Mouse (Mus musculus) neural tube, embryonic 14.5 days (tissue): Measurements from ENCODE around the gene Rchy1. TPM values are rescaled to one million over a fixed set of nuclear protein-coding genes. Genes with fewer than 3 reads are reported as not detected.
"Not testable (repeated sequence)": the region's sequence is repeated elsewhere in the genome, so short reads cannot be mapped to it uniquely, and the experiment has no call there.

Source experiments
- ATAC-seq: fragments of 200-750 bp; cut with Nextera tagmentation; 2 replicates; pipeline ENCODE4 v1.8.0; 2017; ENCODE audit warnings: low read depth, mild to moderate bottlenecking, moderate TSS enrichment, moderate library complexity
- H3K27ac ChIP-seq: fragments of 300-500 bp; sonication (generic); 2 replicates; pipeline ENCODE4 v1.5.1; 2014; ENCODE audit warnings: low read depth, mild to moderate bottlenecking, control low read depth, low read length, moderate library complexity, mixed read lengths
- H3K27me3 ChIP-seq: fragments of 300-500 bp; sonication (generic); 2 replicates; pipeline ENCODE4 v1.6.1; 2014; ENCODE audit warnings: low read length; ENCODE audit not compliant: control insufficient read depth, insufficient read depth
- H3K36me3 ChIP-seq: fragments of 300-500 bp; sonication (generic); 2 replicates; pipeline ENCODE4 v1.6.1; 2014; ENCODE audit warnings: low read length, mixed read lengths; ENCODE audit not compliant: control insufficient read depth, insufficient read depth
- H3K4me1 ChIP-seq: fragments of 300-500 bp; sonication (generic); 2 replicates; pipeline ENCODE4 v1.6.1; 2014; ENCODE audit warnings: low read length; ENCODE audit not compliant: control insufficient read depth, insufficient read depth
- H3K4me2 ChIP-seq: fragments of 300-500 bp; sonication (generic); 2 replicates; pipeline ENCODE4 v1.6.1; 2014; ENCODE audit warnings: mild to moderate bottlenecking, low read depth, low read length, control low read depth
- H3K4me3 ChIP-seq: fragments of 300-500 bp; sonication (generic); 2 replicates; pipeline ENCODE4 v1.5.1; 2014; ENCODE audit warnings: low read depth, low read length, control low read depth, mixed read lengths
- H3K9ac ChIP-seq: fragments of 300-500 bp; sonication (generic); replicated peaks from 2 replicates; pipeline ENCODE4 v1.6.1; 2014; ENCODE audit warnings: low read depth, mild to moderate bottlenecking, control low read depth, low read length, mixed read lengths
- H3K9me3 ChIP-seq: fragments of 300-500 bp; sonication (generic); 2 replicates; pipeline ENCODE4 v1.6.1; 2016; ENCODE audit warnings: low read length; ENCODE audit not compliant: control insufficient read depth
- WGBS: fragments of 180-500 bp; shearing (Covaris S2); extraction: QIAGEN DNeasy Blood & Tissue Kit; methylation state at CpG from one replicate; pipeline ENCODE4 v1.1.7; 2014; 5-methylcytosine and 5-hydroxymethylcytosine counted together
- polyA plus RNA-seq: library from polyadenylated mRNA; unstranded; fragments of >200 nt; fragmentation: Nextera tagmentation; extraction: Ambion mirVana; gene quantifications from 2 replicates; pipeline ENCODE4 v1.2.1, GENCODE M21; 2014

The Rchy1 gene
- polyA plus RNA-seq, 1 experiment from 2014 or later: 78.0 TPM

DNA sequence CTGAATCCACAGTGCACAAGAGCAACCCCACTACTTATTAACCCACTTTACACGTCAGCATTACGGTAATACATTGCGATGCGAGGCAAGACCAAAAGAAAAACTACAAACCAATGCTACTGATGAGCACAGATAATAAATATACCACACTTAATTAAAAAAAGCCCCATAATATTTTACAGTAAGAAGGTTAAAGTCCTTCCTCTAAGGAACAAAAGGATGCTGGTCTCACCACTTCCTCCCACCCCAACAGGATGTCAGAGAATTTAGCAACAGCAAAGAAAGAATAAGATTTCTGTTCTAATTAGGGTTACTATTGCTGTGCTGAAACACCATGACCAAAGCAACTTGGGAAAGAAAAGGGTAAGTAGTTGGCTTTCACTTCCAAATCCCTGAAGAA lies 15.9 kb downstream of the Rchy1 start:
- WGBS: 100% methylated on average over 4 of the region's 4 CpGs
- peaks cover 23% of the 10 kb centered on the region for H3K36me3 ChIP-seq
- no peak overlapping the region for H3K27ac ChIP-seq
- no peak overlapping the region for H3K4me2 ChIP-seq
- H3K9me3 ChIP-seq: no peaks in the 10 kb centered on the region
- no peaks in the 10 kb centered on the region for H3K4me1 ChIP-seq
- ATAC-seq: no peak
- H3K27me3 ChIP-seq: no peaks in the 10 kb centered on the region
- no peak overlapping the region for H3K4me3 ChIP-seq
- H3K9ac ChIP-seq: no peak overlapping the region

DNA sequence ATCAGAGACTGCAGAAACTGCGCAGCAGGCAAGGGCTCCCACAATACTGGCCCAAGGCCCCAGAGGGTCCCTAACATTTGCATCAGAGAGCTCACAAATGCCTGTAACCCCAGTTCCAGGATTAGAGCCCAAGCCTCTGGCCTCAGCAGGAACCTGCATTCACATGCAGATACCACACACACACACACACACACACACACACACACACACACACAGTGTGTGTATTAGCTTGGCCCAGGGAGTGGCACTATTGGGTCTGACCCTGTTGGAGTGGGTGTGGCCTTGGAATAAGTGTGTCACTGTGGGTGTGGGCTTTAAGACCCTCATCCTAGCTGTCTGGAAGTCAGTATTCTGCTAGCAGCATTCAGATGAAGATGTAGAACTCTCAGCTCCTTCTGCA lies 17.3 kb downstream of the Rchy1 start:
- H3K9ac ChIP-seq, H3K4me2 ChIP-seq, ATAC-seq, H3K9me3 ChIP-seq, H3K4me3 ChIP-seq, H3K27ac ChIP-seq, H3K27me3 ChIP-seq, H3K4me1 ChIP-seq: not testable (repeated sequence)
- 47% methylated on average over 1 of the region's 1 CpGs for WGBS
- H3K36me3 ChIP-seq: peaks cover 15% of the 10 kb centered on the region

DNA sequence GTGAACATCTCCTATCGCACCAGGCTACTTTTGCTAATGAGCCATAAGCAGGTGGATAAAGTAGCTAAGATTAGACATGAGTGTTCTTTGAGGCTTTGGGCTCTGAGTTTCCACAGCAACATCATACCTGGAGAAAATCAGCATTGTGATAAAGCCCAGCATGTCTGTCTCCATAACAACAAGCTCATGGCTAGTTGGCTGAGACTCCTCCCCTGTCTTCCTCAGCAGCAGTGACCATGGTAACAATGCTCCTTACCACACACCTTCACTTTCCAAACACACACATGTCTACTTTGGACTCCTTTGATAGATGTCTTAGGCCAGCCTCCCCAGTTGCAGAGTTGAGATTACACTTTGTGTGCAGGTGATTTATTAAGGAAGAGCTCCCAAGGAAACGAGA lies 49.6 kb downstream of the Rchy1 start:
- no peaks in the 10 kb centered on the region for H3K27me3 ChIP-seq
- no peak for ATAC-seq
- 85% methylated on average over 2 of the region's 2 CpGs for WGBS

DNA sequence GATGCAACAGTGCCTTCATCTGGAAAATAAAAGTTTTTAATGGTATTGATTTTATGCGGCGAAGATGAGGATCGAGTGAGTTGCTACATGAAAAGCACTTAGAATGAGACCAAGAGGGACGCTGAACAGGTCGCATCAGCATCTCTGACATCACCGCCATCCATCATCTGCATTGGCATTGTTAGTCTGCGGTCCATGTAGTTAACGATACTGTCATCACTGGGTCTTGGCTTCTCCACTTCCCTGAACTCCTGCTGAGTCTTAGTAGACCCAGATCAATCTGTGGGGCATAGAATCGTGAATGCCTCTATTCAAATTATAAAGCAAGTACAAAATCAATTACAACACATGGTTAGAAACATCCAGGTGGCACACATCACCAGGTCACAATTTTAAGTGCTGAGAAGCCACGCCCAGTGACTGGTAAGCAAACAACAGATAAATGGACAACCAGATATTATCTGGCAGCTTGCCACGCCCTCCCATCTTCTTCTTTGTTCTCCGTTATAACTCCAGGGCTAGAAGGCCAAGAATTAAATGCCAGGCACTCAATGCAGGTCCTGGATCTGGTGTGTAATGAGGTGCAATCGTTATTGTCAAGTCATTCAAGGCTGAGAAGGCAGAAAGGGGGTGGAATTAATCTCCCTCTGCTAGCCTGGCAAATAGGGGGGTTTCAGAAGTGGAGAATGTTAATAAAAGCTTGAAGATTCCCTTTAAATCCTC lies 51.3 kb downstream of the Rchy1 start:
- H3K27ac ChIP-seq: 0 out of 2 replicates have a peak overlapping the region, but pooled peaks have one; percentile 22
- ATAC-seq: no peak
- H3K9ac ChIP-seq: no peak overlapping the region
- H3K9me3 ChIP-seq: no peaks in the 10 kb centered on the region
- H3K36me3 ChIP-seq: no peaks in the 10 kb centered on the region
- no peak overlapping the region for H3K4me2 ChIP-seq
- H3K4me3 ChIP-seq: no peak overlapping the region
- H3K27me3 ChIP-seq: no peaks in the 10 kb centered on the region
- WGBS: 56% methylated on average over 13 of the region's 13 CpGs
- H3K4me1 ChIP-seq: peaks cover 7% of the 10 kb centered on the region; the same call in 1 of the 2 replicates

More for the DNA sequence above, 49.6 kb downstream of the Rchy1 start:
- Histone ChIP-seq H3K4me2 (no peak overlapping the region), H3K36me3 (no peaks in the 10 kb centered on the region), H3K9ac (no peak overlapping the region), H3K4me1 (peaks cover 7% of the 10 kb centered on the region; the same call in 1 of the 2 replicates), H3K27ac (no peak overlapping the region), H3K4me3 (no peak overlapping the region), H3K9me3 (no peaks in the 10 kb centered on the region)

DNA sequence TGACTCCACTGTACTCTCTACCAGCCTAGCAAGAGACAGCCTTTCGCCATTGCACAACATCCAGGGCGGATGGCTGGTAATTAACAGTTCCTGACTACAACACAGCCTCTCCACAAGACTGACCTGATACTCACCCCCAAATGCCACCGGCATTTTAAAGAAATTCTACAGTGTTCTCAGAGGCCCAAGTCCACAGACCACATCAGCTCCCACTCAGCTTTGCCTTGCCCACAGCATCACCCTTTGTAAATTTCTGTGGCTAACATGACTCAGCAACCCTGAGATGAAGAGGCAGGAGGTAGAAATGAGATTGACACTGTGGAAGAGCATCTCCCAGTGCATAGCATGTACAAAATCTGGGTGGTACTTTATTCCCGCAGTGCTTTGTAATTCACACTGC lies 52.3 kb downstream of the Rchy1 start:
- 93% methylated on average over 4 of the region's 4 CpGs for WGBS
- H3K9me3 ChIP-seq: no peaks in the 10 kb centered on the region
- no peak overlapping the region for H3K27ac ChIP-seq
- H3K4me3 ChIP-seq: no peak overlapping the region
- H3K36me3 ChIP-seq: no peaks in the 10 kb centered on the region
- no peak overlapping the region for H3K9ac ChIP-seq
- H3K4me1 ChIP-seq: peaks cover 7% of the 10 kb centered on the region; the same call in 1 of the 2 replicates
- no peak for ATAC-seq
- no peak overlapping the region for H3K4me2 ChIP-seq
- no peaks in the 10 kb centered on the region for H3K27me3 ChIP-seq

DNA sequence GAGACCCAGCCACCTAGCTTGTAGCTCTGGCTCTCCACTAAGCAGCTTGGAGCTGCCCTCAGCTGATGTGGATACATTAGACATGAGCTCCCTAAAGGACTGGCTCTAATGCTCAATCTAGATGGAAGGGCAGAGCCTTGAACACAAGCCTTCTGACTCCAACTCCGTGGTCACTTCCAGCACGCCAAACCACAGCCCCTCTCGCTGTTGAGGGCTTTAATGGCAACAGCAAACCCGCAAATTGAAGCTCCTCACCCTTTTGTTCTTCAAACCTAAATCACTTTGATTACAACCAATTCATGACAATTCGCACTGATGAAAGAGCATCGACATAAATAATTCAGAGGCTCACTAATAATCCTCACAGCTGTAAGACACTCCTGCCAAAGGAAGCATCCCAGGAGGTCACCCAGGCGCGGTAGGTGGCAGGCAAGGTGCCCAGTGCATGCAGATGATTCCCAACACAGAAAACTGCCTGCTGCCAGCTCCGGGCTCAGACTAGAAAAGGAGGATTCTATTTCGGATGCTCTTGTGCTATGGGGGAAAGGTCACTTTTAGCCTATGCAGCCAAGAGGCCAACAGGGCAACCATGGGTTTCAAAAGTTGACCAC lies 53.8 kb downstream of the Rchy1 start:
- H3K27me3 ChIP-seq: no peaks in the 10 kb centered on the region
- peak overlapping the region; percentile 67; the same call in 1 of the 2 replicates for H3K27ac ChIP-seq
- H3K36me3 ChIP-seq: no peaks in the 10 kb centered on the region
- no peak overlapping the region; the same call in 1 of the 2 replicates for H3K4me2 ChIP-seq
- no peaks in the 10 kb centered on the region for H3K9me3 ChIP-seq
- 11% methylated on average over 10 of the region's 10 CpGs for WGBS
- no peak overlapping the region for H3K9ac ChIP-seq
- no peak overlapping the region for H3K4me3 ChIP-seq
- ATAC-seq: peak; percentile 85
- H3K4me1 ChIP-seq: peaks cover 7% of the 10 kb centered on the region; the same call in 1 of the 2 replicates

Other genes with a start within 250 kb of the Rchy1 start
- gene Odaph, start 24.4 kb upstream of the Rchy1 start, polyA plus RNA-seq: 0.37 and 0.56 TPM in 2 replicates
- 11.1 and 15.3 TPM in 2 replicates for gene Cdkl2, start 80.8 kb upstream of the Rchy1 start, polyA plus RNA-seq
- 406 and 408 TPM in 2 replicates for gene G3bp2, start 120.7 kb upstream of the Rchy1 start, polyA plus RNA-seq
- gene Uso1, start 174.9 kb upstream of the Rchy1 start, polyA plus RNA-seq: 31.7 and 36.3 TPM in 2 replicates